Mouse (Mus musculus) heart, embryonic 16.5 days (tissue): ENCODE data around the gene Btf3l4. TPM values are rescaled to one million over a fixed set of nuclear protein-coding genes. Genes with fewer than 3 reads are reported as not detected.

Experiments used
- ATAC-seq: fragments of 200-750 bp; cut with Nextera tagmentation; replicated peaks from 2 replicates; pipeline ENCODE4 v1.8.0; 2017; ENCODE audit warnings: moderate number of reproducible peaks; ENCODE audit not compliant: insufficient read depth, low FRiP score; ENCODE audit errors: extremely low read depth
- H3K27ac ChIP-seq: fragments of 300-500 bp; sonication (generic); 2 replicates; pipeline ENCODE4 v1.5.1; 2014; ENCODE audit warnings: mild to moderate bottlenecking, low read length, control low read depth, moderate library complexity
- H3K27me3 ChIP-seq: fragments of 300-500 bp; sonication (generic); 2 replicates; pipeline ENCODE4 v1.6.1; 2014; ENCODE audit warnings: low read length, mixed read lengths; ENCODE audit not compliant: control insufficient read depth, insufficient read depth
- H3K36me3 ChIP-seq: fragments of 300-500 bp; sonication (generic); 2 replicates; pipeline ENCODE4 v1.6.1; 2014; ENCODE audit not compliant: control insufficient read depth, insufficient read depth
- H3K4me1 ChIP-seq: fragments of 300-500 bp; sonication (generic); 2 replicates; pipeline ENCODE4 v1.6.1; 2014; ENCODE audit warnings: low read length, mixed read lengths; ENCODE audit not compliant: control insufficient read depth, insufficient read depth
- H3K4me2 ChIP-seq: fragments of 300-500 bp; sonication (generic); 2 replicates; pipeline ENCODE4 v1.6.1; 2014; ENCODE audit warnings: low read depth, mild to moderate bottlenecking, control low read depth, low read length
- H3K4me3 ChIP-seq: fragments of 300-500 bp; sonication (generic); 2 replicates; pipeline ENCODE4 v1.5.1; 2014; ENCODE audit warnings: mild to moderate bottlenecking, control low read depth, low read length
- H3K9ac ChIP-seq: fragments of 300-500 bp; sonication (generic); 2 replicates; pipeline ENCODE4 v1.6.1; 2014; ENCODE audit warnings: low read length, control low read depth
- H3K9me3 ChIP-seq: fragments of 300-500 bp; sonication (generic); replicated peaks from 2 replicates; pipeline ENCODE4 v1.6.1; 2016; ENCODE audit warnings: low read length; ENCODE audit not compliant: control insufficient read depth
- WGBS: fragments of 180-500 bp; shearing (Covaris S2); extraction: QIAGEN DNeasy Blood & Tissue Kit; methylation state at CpG from one replicate; pipeline ENCODE4 v1.1.7; 2014; 5-methylcytosine and 5-hydroxymethylcytosine counted together
- polyA plus RNA-seq: library from polyadenylated mRNA; unstranded; fragments of >200 nt; fragmentation: Nextera tagmentation; extraction: Ambion mirVana; gene quantifications from 2 replicates; pipeline ENCODE4 v1.2.1, GENCODE M21; 2015

The Btf3l4 gene
- polyA plus RNA-seq, 1 experiment from 2014 or later: 141 TPM

DNA sequence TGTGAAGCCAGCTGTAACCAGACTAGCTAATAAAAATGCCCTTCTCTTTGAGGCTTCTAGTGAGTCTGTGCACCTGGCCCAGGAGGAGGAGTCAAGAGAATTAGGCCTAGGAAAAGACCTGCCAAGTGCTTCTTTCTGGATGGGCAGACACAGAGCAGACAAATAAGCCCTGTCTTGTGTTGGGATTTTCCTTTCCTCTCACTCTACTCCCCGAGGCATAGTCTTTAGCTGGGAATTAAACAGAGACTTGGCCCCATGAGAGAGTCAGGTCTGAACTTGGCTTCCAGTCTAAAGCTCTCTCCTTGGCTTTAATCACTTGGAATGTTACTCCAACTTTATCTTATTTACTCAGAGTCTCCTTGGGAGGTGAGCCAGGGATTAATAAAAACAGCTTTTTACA, 39.5 kb downstream of the Btf3l4 start:
- Histone ChIP-seq H3K4me3 (no peak overlapping the region), H3K36me3 (no peaks in the 10 kb centered on the region), H3K27ac (no peak overlapping the region), H3K4me2 (no peak overlapping the region), H3K27me3 (no peaks in the 10 kb centered on the region), H3K4me1 (peaks cover 5% of the 10 kb centered on the region), H3K9me3 (no peaks in the 10 kb centered on the region), H3K9ac (no peak overlapping the region)
- peak; percentile 41; the same call in 1 of the 2 replicates for ATAC-seq
- 48% methylated on average over 1 of the region's 1 CpGs for WGBS

DNA sequence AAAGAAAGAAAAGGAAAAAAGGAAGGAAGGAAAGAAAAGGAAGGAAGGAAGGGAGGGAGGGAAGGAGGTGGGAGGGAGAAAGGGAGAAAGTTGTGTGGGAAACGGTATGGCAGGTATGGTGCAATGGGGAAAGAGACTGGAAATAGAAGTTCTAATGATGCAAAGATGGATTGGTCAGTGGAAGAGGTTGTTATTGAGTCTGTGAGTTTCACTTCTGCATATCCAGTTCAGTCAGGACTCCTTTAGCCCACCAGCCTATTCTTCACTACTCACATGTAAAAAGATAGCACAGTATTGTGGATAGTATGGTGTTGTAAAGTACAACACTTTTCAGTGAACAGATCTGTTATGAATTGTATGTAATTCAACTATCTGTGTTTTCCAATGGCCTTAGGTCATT, 42.9 kb downstream of the Btf3l4 start:
- Histone ChIP-seq H3K36me3 (no peaks in the 10 kb centered on the region), H3K4me1 (no peaks in the 10 kb centered on the region), H3K4me3 (no peak overlapping the region), H3K4me2 (no peak overlapping the region), H3K27me3 (no peaks in the 10 kb centered on the region), H3K27ac (no peak overlapping the region), H3K9ac (no peak overlapping the region), H3K9me3 (no peaks in the 10 kb centered on the region)
- no peak for ATAC-seq
- WGBS: 68% methylated on average over 1 of the region's 1 CpGs

DNA sequence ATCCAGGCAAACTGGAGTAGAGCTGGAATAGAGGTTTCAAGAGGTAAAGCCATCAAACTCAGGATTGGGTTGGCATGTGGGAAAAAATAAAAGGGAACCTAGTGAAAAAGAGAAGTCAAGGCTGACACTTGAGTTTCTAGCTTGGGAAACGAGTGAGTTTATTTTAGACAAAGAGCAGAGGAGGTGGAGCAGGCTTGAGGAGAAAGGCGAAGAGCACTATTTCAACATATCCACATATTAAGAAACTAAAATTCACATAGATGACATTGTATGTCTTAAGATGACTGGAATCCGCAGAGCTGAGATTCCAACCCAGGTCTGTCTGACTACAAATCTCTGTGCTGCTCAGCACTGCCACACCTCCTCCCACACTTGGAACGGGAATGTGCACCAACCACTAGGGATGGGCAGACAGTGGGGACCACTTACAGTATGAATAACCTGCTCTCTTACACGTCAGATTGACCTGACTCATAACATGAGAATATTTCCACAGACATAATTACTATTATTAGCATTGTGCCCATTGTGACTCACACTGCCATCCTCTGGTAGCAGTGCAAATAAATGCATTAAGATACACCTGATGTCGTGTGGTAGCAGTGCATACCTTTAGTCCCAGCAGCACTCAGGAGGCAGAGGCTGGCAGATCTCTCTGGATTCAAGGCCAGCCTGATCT, 44.0 kb downstream of the Btf3l4 start:
- Histone ChIP-seq H3K27ac (no peak overlapping the region), H3K9ac (no peak overlapping the region), H3K4me3 (no peak overlapping the region), H3K9me3 (no peaks in the 10 kb centered on the region), H3K27me3 (no peaks in the 10 kb centered on the region), H3K4me2 (no peak overlapping the region), H3K36me3 (no peaks in the 10 kb centered on the region), H3K4me1 (no peaks in the 10 kb centered on the region)
- WGBS: 58% methylated on average over 6 of the region's 6 CpGs
- no peak for ATAC-seq

DNA sequence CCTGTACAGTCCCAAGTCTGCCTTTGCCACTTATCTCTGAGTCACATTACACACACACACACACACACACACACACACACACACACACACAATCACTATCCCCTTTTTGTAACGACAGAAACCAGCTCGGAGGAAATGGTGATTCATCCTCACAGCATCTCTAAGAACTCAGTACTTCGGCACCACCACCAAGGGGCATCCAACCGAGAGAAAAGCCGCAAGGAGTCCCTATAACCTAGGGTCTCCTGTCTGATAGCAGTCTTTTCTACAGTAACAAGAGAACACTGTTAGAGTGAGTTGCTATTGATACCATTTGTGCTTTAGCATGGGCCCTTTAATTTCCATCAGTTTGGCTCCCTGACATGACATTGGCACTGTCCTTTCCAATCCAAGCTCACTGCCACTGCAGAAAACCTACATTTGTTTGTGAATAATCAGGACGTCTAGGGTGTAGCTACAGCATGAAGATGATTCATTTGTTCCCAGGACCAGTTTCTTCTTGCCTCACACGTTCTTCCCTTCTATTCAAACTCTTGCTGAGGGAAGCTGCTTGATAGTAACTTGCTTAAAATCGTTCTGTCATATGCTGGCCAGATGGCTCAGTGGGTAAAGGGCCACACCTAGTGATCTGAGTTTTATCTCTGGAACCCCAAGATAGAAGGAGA, 50.9 kb downstream of the Btf3l4 start:
- Histone ChIP-seq H3K4me3 (no peak overlapping the region), H3K9ac (no peak overlapping the region)

GRCm38 (mm10) chr4:108781596-108781995, 51.8 kb downstream of the Btf3l4 start:
- peak overlapping the region; percentile 66 for H3K4me2 ChIP-seq
- H3K9ac ChIP-seq: no peak overlapping the region
- H3K4me3 ChIP-seq: no peak overlapping the region
- no peak overlapping the region for H3K27ac ChIP-seq
- WGBS: 60% methylated on average over 3 of the region's 3 CpGs
- no peaks in the 10 kb centered on the region for H3K27me3 ChIP-seq
- H3K4me1 ChIP-seq: peaks cover 2% of the 10 kb centered on the region; the same call in 1 of the 2 replicates
- H3K36me3 ChIP-seq: no peaks in the 10 kb centered on the region
- no peaks in the 10 kb centered on the region for H3K9me3 ChIP-seq
- no peak for ATAC-seq

More for the DNA sequence above, 50.9 kb downstream of the Btf3l4 start:
- no peak overlapping the region for H3K27ac ChIP-seq
- 33% methylated on average over 8 of the region's 8 CpGs for WGBS
- no peaks in the 10 kb centered on the region for H3K36me3 ChIP-seq
- no peaks in the 10 kb centered on the region for H3K9me3 ChIP-seq
- H3K4me1 ChIP-seq: peaks cover 2% of the 10 kb centered on the region; the same call in 1 of the 2 replicates
- ATAC-seq: no peak
- no peak overlapping the region for H3K4me2 ChIP-seq
- H3K27me3 ChIP-seq: no peaks in the 10 kb centered on the region

DNA sequence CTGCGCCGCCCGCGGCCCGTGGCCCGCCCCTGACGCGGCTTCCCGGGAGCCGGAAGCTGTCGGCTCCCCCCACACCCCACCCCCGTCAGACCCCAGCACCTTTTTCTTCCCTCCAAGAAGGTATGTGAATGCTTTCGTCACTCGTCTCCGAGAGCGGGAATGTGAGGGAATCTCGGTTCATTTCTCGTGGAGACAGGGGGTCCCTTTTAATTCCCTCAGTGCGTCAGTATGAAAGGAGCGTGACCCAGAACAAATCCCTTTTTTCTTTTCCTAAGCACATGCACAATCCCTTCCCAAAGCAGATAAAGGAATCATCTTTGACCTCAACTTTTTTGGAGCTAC, 52.6 kb downstream of the Btf3l4 start:
- Histone ChIP-seq H3K27ac (peak overlapping the region; percentile 94), H3K27me3 (no peaks in the 10 kb centered on the region), H3K9ac (peak overlapping the region; percentile 96), H3K4me2 (peak overlapping the region; percentile 66), H3K36me3 (no peaks in the 10 kb centered on the region), H3K4me1 (peaks cover 2% of the 10 kb centered on the region; the same call in 1 of the 2 replicates), H3K9me3 (no peaks in the 10 kb centered on the region), H3K4me3 (peak overlapping the region; percentile 90)
- under 1% methylated on average over 17 of the region's 20 CpGs for WGBS
- ATAC-seq: no peak

DNA sequence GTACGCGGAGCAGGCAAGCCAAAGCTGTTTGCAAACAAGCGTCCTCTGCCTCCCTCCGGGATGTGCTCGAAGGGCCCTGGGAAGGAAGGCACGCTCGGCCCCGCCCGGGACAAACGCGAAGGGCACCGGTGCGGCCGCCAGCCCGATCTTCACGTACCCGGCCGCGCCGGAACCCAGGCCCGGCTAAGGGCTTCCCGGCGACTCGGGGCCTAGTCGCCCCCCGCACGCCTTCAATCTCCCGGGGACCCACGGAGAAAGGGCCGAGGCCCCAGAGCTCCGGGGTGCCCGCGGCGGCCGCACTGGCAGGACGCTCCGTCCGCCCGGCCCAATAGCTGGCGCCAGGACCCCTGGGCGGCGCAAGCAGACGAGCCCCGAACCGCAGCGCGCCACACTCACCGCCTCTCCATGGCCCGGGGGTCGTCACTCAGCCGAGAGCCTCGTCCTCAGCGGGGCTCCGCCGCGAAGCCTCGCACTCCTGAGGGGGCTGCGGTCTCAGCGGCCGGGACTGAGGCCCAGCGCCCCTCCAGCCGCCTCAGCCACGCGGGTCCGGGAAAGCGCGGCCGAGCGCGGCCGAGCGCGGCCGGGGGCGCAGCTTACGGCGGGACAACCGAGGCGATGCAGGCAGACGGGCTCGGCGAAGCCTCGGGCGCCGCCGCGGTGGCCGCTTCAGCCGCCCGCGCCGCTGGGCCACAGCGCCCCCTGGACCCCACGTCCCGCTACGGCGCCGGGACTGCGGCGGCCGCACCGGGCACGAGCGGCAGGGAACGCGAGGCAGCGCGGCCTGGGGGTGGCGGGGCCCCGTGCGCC, 53.2 kb downstream of the Btf3l4 start, which contains the start of gene Zfyve9:
Gene Zfyve9, minus strand, starts transcription at position 742 of the 807 bp plus-strand sequence.
- H3K4me1 ChIP-seq: peaks cover 2% of the 10 kb centered on the region; the same call in 1 of the 2 replicates
- no peaks in the 10 kb centered on the region for H3K36me3 ChIP-seq
- H3K4me3 ChIP-seq: peak within 1 kb of the TSS; percentile 90
- no peaks in the 10 kb centered on the region for H3K27me3 ChIP-seq
- under 1% methylated on average over 86 of the region's 111 CpGs for WGBS
- H3K9ac ChIP-seq: peak within 1 kb of the TSS; percentile 96
- peak within 1 kb of the TSS; percentile 94 for H3K27ac ChIP-seq
- no peaks in the 10 kb centered on the region for H3K9me3 ChIP-seq
- ATAC-seq: peak; percentile 93
- H3K4me2 ChIP-seq: peak within 1 kb of the TSS; percentile 66

GRCm38 (mm10) chr4:108779763-108780056, 53.7 kb downstream of the Btf3l4 start:
- no peaks in the 10 kb centered on the region for H3K27me3 ChIP-seq
- peak overlapping the region; percentile 96 for H3K9ac ChIP-seq
- H3K36me3 ChIP-seq: no peaks in the 10 kb centered on the region
- 3% methylated on average over 7 of the region's 7 CpGs for WGBS
- H3K4me2 ChIP-seq: peak overlapping the region; percentile 66
- peaks cover 2% of the 10 kb centered on the region; the same call in 1 of the 2 replicates for H3K4me1 ChIP-seq
- peak overlapping the region; percentile 90 for H3K4me3 ChIP-seq
- no peak for ATAC-seq
- peak overlapping the region; percentile 94 for H3K27ac ChIP-seq
- no peaks in the 10 kb centered on the region for H3K9me3 ChIP-seq

- H3K4me1 ChIP-seq: peaks cover 3% of the 10 kb centered on the region; the same call in 1 of the 2 replicates
- H3K27ac ChIP-seq: no peak overlapping the region
- H3K9me3 ChIP-seq: no peaks in the 10 kb centered on the region
- no peak overlapping the region for H3K4me3 ChIP-seq
- H3K4me2 ChIP-seq: no peak overlapping the region
- no peaks in the 10 kb centered on the region for H3K27me3 ChIP-seq
- no peaks in the 10 kb centered on the region for H3K36me3 ChIP-seq
- no peak for ATAC-seq
- no peak overlapping the region for H3K9ac ChIP-seq
Observed at GRCm38 (mm10) chr4:108768527-108768926, 64.9 kb downstream of the Btf3l4 start.
